11 mouse cellular contexts compared by ENCODE assay signal in the genomic region with DNA sequence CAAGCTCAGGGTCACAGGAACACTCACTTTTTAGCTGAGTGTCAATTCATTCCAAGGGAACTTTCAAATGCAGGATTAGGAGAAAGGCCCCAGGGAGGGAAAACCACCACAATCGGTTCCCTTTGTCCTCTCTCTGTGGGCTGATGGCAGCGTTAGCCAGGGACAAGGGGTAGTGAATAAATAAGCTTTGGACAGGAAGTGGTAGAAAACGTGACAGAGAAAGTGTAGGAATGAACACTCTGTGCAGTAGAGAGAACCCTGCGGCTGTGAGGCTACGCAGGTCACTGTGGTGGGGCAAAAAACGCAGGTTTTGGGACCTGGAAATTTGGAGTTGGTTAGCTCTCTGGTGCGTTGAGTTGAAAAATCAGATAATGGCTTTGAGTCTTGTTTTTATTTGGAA.
DNase-seq lines count a peak whose midpoint lies in the region; ATAC-seq lines count a peak whose summit lies in the region.
"Had no signal": no experiment of that assay in that cellular context is flagged by ENCODE, and none has a peak within 500 bp of the region (broad histone marks: within the 10 kb centered on the region; RNA-seq: fewer than 3 reads in every experiment).

No protein-coding gene starts in this region.

- no peak overlapping the region for H3K9ac ChIP-seq in forebrain, embryonic 14.5 days (ENCODE audit: low read length)
- H3K9ac ChIP-seq in midbrain, embryonic 13.5 days (replicated peaks) = no peak overlapping the region

- no peaks in the 10 kb centered on the region for H3K27me3 ChIP-seq in forebrain, embryonic 14.5 days (replicated peaks; ENCODE audit: control insufficient read depth, insufficient read depth, low read length)
- H3K27me3 ChIP-seq in midbrain, embryonic 13.5 days = peaks cover 8% of the 10 kb centered on the region; the same call in 1 of the 2 replicates

- H3K4me2 ChIP-seq in forebrain, embryonic 14.5 days (ENCODE audit: low read length) = no peak overlapping the region
- H3K4me2 ChIP-seq in midbrain, embryonic 13.5 days (replicated peaks) = no peak overlapping the region

- 7% methylated on average over 7 of the region's 7 CpGs for WGBS in forebrain, embryonic 14.5 days
- WGBS in midbrain, embryonic 13.5 days = 8% methylated on average over 7 of the region's 7 CpGs

- peaks cover 26% of the 10 kb centered on the region for H3K4me1 ChIP-seq in forebrain, embryonic 14.5 days (ENCODE audit: control insufficient read depth, insufficient read depth, low read length)
- H3K4me1 ChIP-seq in midbrain, embryonic 13.5 days (replicated peaks) = peaks cover 50% of the 10 kb centered on the region

- ATAC-seq in forebrain, embryonic 14.5 days = no peak
- no peak; the same call in 1 of the 2 replicates for ATAC-seq in midbrain, embryonic 13.5 days
- ATAC-seq: activated CD4-positive, CD25-positive, alpha-beta regulatory T cell, adult 4 months had no signal

- DNase-seq in adrenal gland, postnatal 10 days = peak; percentile 10
- no peak for DNase-seq in adrenal gland, adult (ENCODE audit: inconsistent age in 2 of 2, low spot score in 1 of 2)
- DNase-seq in embryo, embryonic 10.5 days (ENCODE audit: low spot score) = peak; percentile 75
- peak; percentile 74 for DNase-seq in forebrain, embryonic 14.5 days (ENCODE audit: low spot score)
- DNase-seq in left cerebral cortex, adult 8-10 months (ENCODE audit: low spot score in 2 of 2) = no peak
- no peak for DNase-seq in layer of hippocampus, postnatal 36 days
- DNase-seq in right cerebral cortex, postnatal 4 days = no peak
- DNase-seq: lung, postnatal 14 days had no signal

- H3K9me3 ChIP-seq in forebrain, embryonic 14.5 days (replicated peaks; ENCODE audit: control insufficient read depth, low read length) = no peaks in the 10 kb centered on the region
- H3K9me3 ChIP-seq in midbrain, embryonic 13.5 days = no peaks in the 10 kb centered on the region

- H3K36me3 ChIP-seq in forebrain, embryonic 14.5 days (ENCODE audit: control insufficient read depth, insufficient read depth, low read length) = no peaks in the 10 kb centered on the region
- no peaks in the 10 kb centered on the region for H3K36me3 ChIP-seq in midbrain, embryonic 13.5 days

- H3K27ac ChIP-seq in forebrain, embryonic 14.5 days (ENCODE audit: low read depth, low read length) = peak overlapping the region; percentile 36; the same call in 1 of the 2 replicates
- H3K27ac ChIP-seq in midbrain, embryonic 13.5 days = 0 out of 2 replicates have a peak overlapping the region, but pooled peaks have one; percentile 30
- H3K27ac ChIP-seq: kidney, postnatal 0 days had no signal

- H3K4me3 ChIP-seq in forebrain, embryonic 14.5 days (ENCODE audit: low read depth, low read length) = no peak overlapping the region
- H3K4me3 ChIP-seq in midbrain, embryonic 13.5 days (replicated peaks) = no peak overlapping the region

Comparison
In these comparisons a context has a peak if more than half of its experiments do, and no peak if none do; other contexts are left out.
1. DNase-seq: peak in adrenal gland, postnatal 10 days (single experiment), embryo, embryonic 10.5 days (single experiment) and forebrain, embryonic 14.5 days (single experiment); none in adrenal gland, adult (0 of 2), left cerebral cortex, adult 8-10 months (0 of 2), layer of hippocampus, postnatal 36 days (0 of 2) and right cerebral cortex, postnatal 4 days (single experiment).